Mouse (Mus musculus) neural tube, embryonic 14.5 days (tissue): Measurements from ENCODE around the gene Ubl4b. TPM values are rescaled to one million over a fixed set of nuclear protein-coding genes. Genes with fewer than 3 reads are reported as not detected.

Experiments used
- ATAC-seq: fragments of 200-750 bp; cut with Nextera tagmentation; 2 replicates; pipeline ENCODE4 v1.8.0; 2017; ENCODE audit warnings: low read depth, mild to moderate bottlenecking, moderate TSS enrichment, moderate library complexity
- H3K27ac ChIP-seq: fragments of 300-500 bp; sonication (generic); 2 replicates; pipeline ENCODE4 v1.5.1; 2014; ENCODE audit warnings: low read depth, mild to moderate bottlenecking, control low read depth, low read length, moderate library complexity, mixed read lengths
- H3K27me3 ChIP-seq: fragments of 300-500 bp; sonication (generic); 2 replicates; pipeline ENCODE4 v1.6.1; 2014; ENCODE audit warnings: low read length; ENCODE audit not compliant: control insufficient read depth, insufficient read depth
- H3K36me3 ChIP-seq: fragments of 300-500 bp; sonication (generic); 2 replicates; pipeline ENCODE4 v1.6.1; 2014; ENCODE audit warnings: low read length, mixed read lengths; ENCODE audit not compliant: control insufficient read depth, insufficient read depth
- H3K4me1 ChIP-seq: fragments of 300-500 bp; sonication (generic); 2 replicates; pipeline ENCODE4 v1.6.1; 2014; ENCODE audit warnings: low read length; ENCODE audit not compliant: control insufficient read depth, insufficient read depth
- H3K4me2 ChIP-seq: fragments of 300-500 bp; sonication (generic); 2 replicates; pipeline ENCODE4 v1.6.1; 2014; ENCODE audit warnings: mild to moderate bottlenecking, low read depth, low read length, control low read depth
- H3K4me3 ChIP-seq: fragments of 300-500 bp; sonication (generic); 2 replicates; pipeline ENCODE4 v1.5.1; 2014; ENCODE audit warnings: low read depth, low read length, control low read depth, mixed read lengths
- H3K9ac ChIP-seq: fragments of 300-500 bp; sonication (generic); replicated peaks from 2 replicates; pipeline ENCODE4 v1.6.1; 2014; ENCODE audit warnings: low read depth, mild to moderate bottlenecking, control low read depth, low read length, mixed read lengths
- H3K9me3 ChIP-seq: fragments of 300-500 bp; sonication (generic); 2 replicates; pipeline ENCODE4 v1.6.1; 2016; ENCODE audit warnings: low read length; ENCODE audit not compliant: control insufficient read depth
- WGBS: fragments of 180-500 bp; shearing (Covaris S2); extraction: QIAGEN DNeasy Blood & Tissue Kit; methylation state at CpG from one replicate; pipeline ENCODE4 v1.1.7; 2014; 5-methylcytosine and 5-hydroxymethylcytosine counted together
- polyA plus RNA-seq: library from polyadenylated mRNA; unstranded; fragments of >200 nt; fragmentation: Nextera tagmentation; extraction: Ambion mirVana; gene quantifications from 2 replicates; pipeline ENCODE4 v1.2.1, GENCODE M21; 2014

Ubl4b gene
- polyA plus RNA-seq, 1 experiment from 2014 or later, result not detected

DNA sequence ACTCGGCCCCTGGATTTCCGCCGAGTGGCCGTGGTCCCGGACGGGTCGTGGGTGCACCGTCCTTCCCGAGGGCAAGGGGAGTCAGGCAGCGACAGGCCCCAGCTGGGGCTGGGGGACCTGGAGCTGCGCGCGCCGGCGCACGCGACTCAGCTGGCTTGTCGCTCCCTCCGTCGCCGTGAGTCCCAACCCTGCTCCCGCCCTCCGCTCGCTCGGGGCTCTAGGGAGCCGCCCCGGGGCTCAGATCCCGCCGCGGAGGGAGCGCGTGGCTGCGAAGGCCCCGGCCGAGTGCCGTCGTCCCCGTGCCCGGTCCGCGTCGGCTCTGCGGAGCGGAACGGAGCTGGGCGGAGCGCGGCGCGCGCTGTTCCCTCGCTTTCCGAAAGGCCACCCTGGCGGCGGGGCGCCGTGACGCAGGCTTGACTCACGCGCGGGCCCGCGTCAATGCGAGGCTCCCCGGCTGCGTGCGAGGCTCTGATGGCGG, 37.2 kb downstream of the Ubl4b start, which contains the start of gene Slc6a17:
Gene Slc6a17 (minus strand): TSS at position 388 of the 478 bp plus-strand sequence.
- peak; percentile 91 for ATAC-seq
- H3K4me2 ChIP-seq, result peak within 1 kb of the TSS; percentile 91
- WGBS, result under 1% methylated on average over 57 of the region's 68 CpGs
- peak within 1 kb of the TSS; percentile 61 for H3K4me3 ChIP-seq
- no peaks in the 10 kb centered on the region for H3K36me3 ChIP-seq
- no peaks in the 10 kb centered on the region for H3K9me3 ChIP-seq
- peak within 1 kb of the TSS; percentile 70 for H3K27ac ChIP-seq
- H3K9ac ChIP-seq, result peak within 1 kb of the TSS; percentile 69
- no peaks in the 10 kb centered on the region for H3K4me1 ChIP-seq
- peaks cover 29% of the 10 kb centered on the region for H3K27me3 ChIP-seq

- Histone ChIP-seq H3K4me1 (no peaks in the 10 kb centered on the region), H3K27me3 (peaks cover 29% of the 10 kb centered on the region), H3K9ac (peak overlapping the region; percentile 69), H3K36me3 (no peaks in the 10 kb centered on the region), H3K9me3 (no peaks in the 10 kb centered on the region), H3K4me2 (peak overlapping the region; percentile 91), H3K27ac (peak overlapping the region; percentile 70), H3K4me3 (peak overlapping the region; percentile 61)
- peak; percentile 86 for ATAC-seq
- 3% methylated on average over 53 of the region's 55 CpGs for WGBS
Observed at GRCm38 (mm10) chr3:107516776-107517630, 37.9 kb downstream of the Ubl4b start.

- Histone ChIP-seq H3K9me3 (no peaks in the 10 kb centered on the region), H3K9ac (no peak overlapping the region), H3K4me3 (no peak overlapping the region), H3K36me3 (no peaks in the 10 kb centered on the region), H3K4me2 (no peak overlapping the region), H3K27me3 (peaks cover 29% of the 10 kb centered on the region), H3K4me1 (no peaks in the 10 kb centered on the region), H3K27ac (no peak overlapping the region)
- no peak for ATAC-seq
- 77% methylated on average over 4 of the region's 4 CpGs for WGBS
Observed at GRCm38 (mm10) chr3:107515989-107516388, 38.9 kb downstream of the Ubl4b start.

- no peak for ATAC-seq
- no peaks in the 10 kb centered on the region for H3K9me3 ChIP-seq
- WGBS, result 84% methylated on average over 3 of the region's 3 CpGs
- H3K4me1 ChIP-seq, result peaks cover 2% of the 10 kb centered on the region; the same call in 1 of the 2 replicates
- H3K4me2 ChIP-seq, result no peak overlapping the region
- H3K27me3 ChIP-seq, result peaks cover 4% of the 10 kb centered on the region; the same call in 1 of the 2 replicates
- no peaks in the 10 kb centered on the region for H3K36me3 ChIP-seq
- no peak overlapping the region for H3K4me3 ChIP-seq
- no peak overlapping the region for H3K27ac ChIP-seq
- no peak overlapping the region for H3K9ac ChIP-seq
Observed at GRCm38 (mm10) chr3:107511416-107511815, 43.5 kb downstream of the Ubl4b start.

DNA sequence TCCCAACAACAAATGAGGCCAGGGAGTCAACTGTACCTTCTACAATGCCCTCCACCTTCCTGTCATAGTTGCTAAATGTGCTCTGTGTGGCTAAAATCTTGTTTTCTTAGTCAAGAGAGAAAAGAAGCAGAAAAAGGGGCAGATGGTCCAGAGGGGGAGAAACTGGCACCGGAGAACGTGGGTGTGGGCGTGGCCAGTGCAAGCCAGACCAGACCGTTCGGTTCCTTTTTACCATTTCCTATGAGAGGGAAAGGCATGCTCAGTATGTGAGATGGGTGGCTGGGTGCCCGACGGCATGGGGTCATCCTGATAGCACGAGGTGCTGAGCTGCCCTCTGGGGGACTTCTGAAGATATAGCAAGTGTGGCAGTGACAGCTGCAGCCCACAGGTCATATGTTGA, 46.2 kb downstream of the Ubl4b start:
- H3K4me3 ChIP-seq, result no peak overlapping the region
- H3K9me3 ChIP-seq, result no peaks in the 10 kb centered on the region
- H3K9ac ChIP-seq, result no peak overlapping the region
- ATAC-seq, result no peak
- 74% methylated on average over 8 of the region's 8 CpGs for WGBS
- H3K4me2 ChIP-seq, result no peak overlapping the region
- H3K36me3 ChIP-seq, result no peaks in the 10 kb centered on the region
- no peaks in the 10 kb centered on the region for H3K27me3 ChIP-seq
- peaks cover 13% of the 10 kb centered on the region for H3K4me1 ChIP-seq
- H3K27ac ChIP-seq, result no peak overlapping the region

DNA sequence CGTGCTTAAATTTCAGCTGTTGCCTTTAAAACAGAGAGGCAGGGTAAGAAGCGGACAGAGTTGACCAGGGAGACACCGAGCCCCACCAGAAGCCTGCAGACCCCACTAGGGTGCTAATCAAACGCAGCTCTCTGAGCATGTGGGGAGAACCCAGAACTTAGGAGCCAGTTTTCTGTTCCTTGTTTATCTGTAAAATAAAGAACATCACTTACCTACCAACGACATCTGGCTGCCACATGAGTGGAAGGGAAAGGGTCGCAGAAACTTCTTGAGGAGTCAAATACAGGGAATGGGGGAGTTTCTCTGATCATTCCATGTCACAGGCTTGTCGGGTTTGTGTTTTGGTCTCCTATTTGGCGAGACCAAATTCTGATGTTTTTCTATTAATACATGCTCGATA, 46.9 kb downstream of the Ubl4b start:
- WGBS, result 79% methylated on average over 9 of the region's 9 CpGs
- H3K4me3 ChIP-seq, result no peak overlapping the region
- H3K27me3 ChIP-seq, result no peaks in the 10 kb centered on the region
- ATAC-seq, result no peak
- peaks cover 13% of the 10 kb centered on the region for H3K4me1 ChIP-seq
- no peak overlapping the region for H3K9ac ChIP-seq
- H3K4me2 ChIP-seq, result no peak overlapping the region
- H3K27ac ChIP-seq, result no peak overlapping the region
- no peaks in the 10 kb centered on the region for H3K9me3 ChIP-seq
- no peaks in the 10 kb centered on the region for H3K36me3 ChIP-seq

DNA sequence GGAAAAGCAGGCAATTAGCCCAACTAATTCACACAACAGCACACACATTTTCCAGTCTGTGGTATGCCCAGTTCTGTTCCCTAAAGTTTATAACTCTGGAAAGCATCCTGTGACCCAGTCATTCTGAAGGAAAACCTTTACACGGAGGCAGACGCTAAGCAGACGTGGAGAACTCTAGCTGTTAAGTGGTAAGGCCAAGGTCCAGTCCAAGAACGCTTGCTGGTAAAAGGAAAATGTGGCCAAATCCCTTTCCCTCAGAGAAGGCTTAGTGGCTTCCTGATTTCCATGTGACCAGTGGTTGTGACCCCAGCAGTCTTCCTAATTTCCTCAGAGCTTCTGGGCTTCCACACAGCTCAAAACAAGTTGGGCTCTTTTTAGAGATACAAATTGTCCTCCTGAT, 48.3 kb downstream of the Ubl4b start:
- 59% methylated on average over 4 of the region's 4 CpGs for WGBS

DNA sequence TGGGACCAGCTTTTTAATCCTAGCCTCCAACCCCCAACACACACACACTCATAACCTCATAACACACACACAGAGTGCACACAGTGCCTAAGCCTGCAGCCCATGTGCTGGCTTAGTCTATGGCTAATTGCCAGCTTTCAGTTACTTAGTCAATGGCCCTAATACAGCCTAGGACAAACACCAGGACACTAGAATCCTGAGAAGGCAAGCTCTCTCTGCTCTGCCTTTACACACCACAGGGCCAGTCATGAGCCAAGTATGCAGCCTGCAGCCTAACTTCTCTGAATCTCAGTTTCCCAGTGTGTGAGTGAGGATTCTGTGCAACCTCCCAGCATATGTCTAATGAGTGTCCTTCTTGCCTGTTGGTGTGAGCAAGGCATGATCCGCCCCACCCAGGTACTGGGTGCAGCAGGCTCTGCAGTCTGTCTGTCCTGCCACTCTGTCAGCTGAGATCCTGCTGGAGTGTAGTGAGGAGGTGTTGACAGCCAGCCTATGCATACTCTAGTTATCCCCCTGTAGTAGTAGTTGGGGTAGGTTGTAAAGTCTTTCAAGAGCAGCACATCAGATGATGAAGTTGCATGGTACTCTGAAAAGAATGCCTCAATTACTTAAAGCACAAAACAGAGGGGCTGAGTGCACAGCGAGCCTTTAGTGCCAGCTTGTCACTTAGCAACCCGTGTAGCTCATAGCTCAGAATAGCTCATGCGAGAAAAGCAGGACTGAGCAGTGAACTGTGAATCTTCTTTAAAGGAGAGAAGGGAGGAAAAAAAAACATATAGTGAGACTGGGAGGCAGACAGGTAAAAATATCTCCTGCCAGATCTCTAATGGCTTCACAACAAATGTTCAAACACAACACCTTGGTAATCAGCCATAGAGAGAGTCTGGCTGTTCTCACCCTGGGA, 49.2 kb downstream of the Ubl4b start:
- Histone ChIP-seq H3K27ac (no peak overlapping the region), H3K36me3 (no peaks in the 10 kb centered on the region), H3K4me2 (no peak overlapping the region), H3K9ac (no peak overlapping the region), H3K27me3 (no peaks in the 10 kb centered on the region), H3K4me1 (peaks cover 24% of the 10 kb centered on the region), H3K9me3 (no peaks in the 10 kb centered on the region), H3K4me3 (no peak overlapping the region)
- peak; percentile 62; the same call in 1 of the 2 replicates for ATAC-seq
- WGBS, result 34% methylated on average over 4 of the region's 4 CpGs

More for the DNA sequence above, 48.3 kb downstream of the Ubl4b start:
- no peak overlapping the region for H3K4me3 ChIP-seq
- no peak overlapping the region for H3K9ac ChIP-seq
- no peak overlapping the region for H3K4me2 ChIP-seq
- no peaks in the 10 kb centered on the region for H3K36me3 ChIP-seq
- peaks cover 20% of the 10 kb centered on the region for H3K4me1 ChIP-seq
- no peak overlapping the region for H3K27ac ChIP-seq
- no peaks in the 10 kb centered on the region for H3K9me3 ChIP-seq
- H3K27me3 ChIP-seq, result no peaks in the 10 kb centered on the region
- ATAC-seq, result no peak
